Mouse (Mus musculus): ENCODE measurements around the gene Ifna4. TPM values are rescaled to one million over a fixed set of nuclear protein-coding genes. Genes with fewer than 3 reads are reported as not detected.
A peak's percentile ranks its signal among the peaks of the same experiment; 100 is the strongest.
"Not testable (repeated sequence)": the region's sequence is repeated elsewhere in the genome, so short reads cannot be mapped to it uniquely, and the experiment has no call there.

The Ifna4 gene
- polyA plus RNA-seq, 1 experiment from 2014 or later = not detected

- not testable (repeated sequence) for H3K36me3 ChIP-seq; H3K4me3 ChIP-seq; H3K4me1 ChIP-seq; ATAC-seq; H3K4me2 ChIP-seq; H3K27me3 ChIP-seq (replicated peaks); H3K27ac ChIP-seq; H3K9me3 ChIP-seq (replicated peaks); H3K9ac ChIP-seq
- WGBS (ENCODE audit: insufficient replicate concordance) = 53% methylated on average over 1 of the region's 1 CpGs
Measured at GRCm38 (mm10) chr4:88835225-88835624, 6.4 kb upstream of the Ifna4 start, which contains the start of gene Ifna5. TSS of gene Ifna5 (plus strand) at chr4:88835525.

GRCm38 (mm10) chr4:88838828-88839227, 2.8 kb upstream of the Ifna4 start:
- H3K36me3 ChIP-seq = no peaks in the 10 kb centered on the region
- H3K9ac ChIP-seq = no peak overlapping the region
- 0 out of 2 replicates have a peak, but pooled peaks cover 8% of the 10 kb centered on the region for H3K27me3 ChIP-seq (replicated peaks)
- 28% methylated on average over 3 of the region's 3 CpGs for WGBS (ENCODE audit: insufficient replicate concordance)
- H3K27ac ChIP-seq = no peak overlapping the region
- no peak for ATAC-seq
- no peak overlapping the region for H3K4me2 ChIP-seq
- H3K9me3 ChIP-seq (replicated peaks) = no peaks in the 10 kb centered on the region
- H3K4me1 ChIP-seq = no peaks in the 10 kb centered on the region
- H3K4me3 ChIP-seq = no peak overlapping the region

DNA sequence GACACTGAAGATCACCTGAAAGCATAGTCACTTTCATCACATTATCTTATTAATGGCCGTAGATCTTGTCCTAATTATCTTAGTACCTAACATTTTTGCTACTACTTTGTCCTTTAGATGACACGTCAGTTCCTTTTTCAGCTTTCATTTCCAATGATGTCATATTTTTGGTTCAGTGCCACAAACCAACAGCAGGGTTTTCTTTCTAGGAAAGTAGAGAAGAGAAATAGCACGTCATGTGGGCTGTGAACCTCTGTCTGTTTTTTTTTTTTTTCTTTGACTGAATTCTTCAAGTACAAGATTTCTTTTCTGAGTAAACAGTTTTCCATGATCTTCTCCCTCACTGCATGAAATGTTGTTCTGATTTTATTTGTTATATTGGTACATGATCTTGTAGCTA, 1.6 kb upstream of the Ifna4 start:
- Histone ChIP-seq H3K27ac (no peak overlapping the region), H3K9ac (no peak overlapping the region), H3K4me3 (no peak overlapping the region), H3K4me1 (no peaks in the 10 kb centered on the region), H3K36me3 (no peaks in the 10 kb centered on the region), H3K4me2 (no peak overlapping the region), H3K9me3 (replicated peaks) (no peaks in the 10 kb centered on the region), H3K27me3 (replicated peaks) (0 out of 2 replicates have a peak, but pooled peaks cover 8% of the 10 kb centered on the region)
- ATAC-seq = no peak
- WGBS (ENCODE audit: insufficient replicate concordance) = 46% methylated on average over 3 of the region's 3 CpGs

- H3K27me3 ChIP-seq (replicated peaks) = 0 out of 2 replicates have a peak, but pooled peaks cover 8% of the 10 kb centered on the region
- no peak for ATAC-seq
- 21% methylated on average over 2 of the region's 2 CpGs for WGBS (ENCODE audit: insufficient replicate concordance)
- no peak overlapping the region for H3K27ac ChIP-seq
- no peaks in the 10 kb centered on the region for H3K9me3 ChIP-seq (replicated peaks)
- no peaks in the 10 kb centered on the region for H3K36me3 ChIP-seq
- H3K4me1 ChIP-seq = no peaks in the 10 kb centered on the region
- H3K4me2 ChIP-seq = no peak overlapping the region
- H3K4me3 ChIP-seq = no peak overlapping the region
- no peak overlapping the region for H3K9ac ChIP-seq
Measured at GRCm38 (mm10) chr4:88845334-88845733, 3.7 kb downstream of the Ifna4 start.

DNA sequence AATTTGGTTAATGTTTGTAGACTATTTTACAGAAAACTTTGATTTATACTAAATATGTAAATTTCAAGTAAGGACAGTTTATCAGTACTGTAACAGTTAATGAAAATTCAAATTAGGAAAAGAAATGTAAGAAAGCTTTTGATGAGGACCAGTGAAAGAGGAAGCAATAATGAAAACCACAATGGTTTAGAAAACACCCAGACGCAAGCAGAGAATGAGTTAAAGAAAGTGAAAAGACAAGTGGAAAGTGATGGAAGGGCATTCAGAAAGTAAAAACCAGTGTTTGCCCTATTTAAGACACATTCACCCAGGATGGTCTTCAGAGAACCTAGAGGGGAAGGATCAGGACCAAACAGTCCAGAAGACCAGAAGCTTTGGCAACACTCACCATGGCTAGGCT, 8.0 kb downstream of the Ifna4 start, which contains the start of gene Ifna1:
TSS of gene Ifna1 (plus strand) at position 390 of the 400 bp plus-strand sequence.
- Histone ChIP-seq H3K4me2 (no peak within 1 kb of the TSS), H3K36me3 (no peaks in the 10 kb centered on the region), H3K9me3 (replicated peaks) (no peaks in the 10 kb centered on the region), H3K4me3 (no peak within 1 kb of the TSS), H3K4me1 (no peaks in the 10 kb centered on the region), H3K9ac (no peak within 1 kb of the TSS), H3K27ac (no peak within 1 kb of the TSS), H3K27me3 (replicated peaks) (peaks cover 4% of the 10 kb centered on the region; the same call in 1 of the 2 replicates)
- ATAC-seq = no peak
- WGBS (ENCODE audit: insufficient replicate concordance) = 25% methylated on average over 1 of the region's 1 CpGs

GRCm38 (mm10) chr4:88851026-88851763, 9.5 kb downstream of the Ifna4 start:
- 56% methylated on average over 4 of the region's 4 CpGs for WGBS (ENCODE audit: insufficient replicate concordance)
- Histone ChIP-seq H3K27ac (no peak overlapping the region), H3K4me3 (no peak overlapping the region), H3K36me3 (no peaks in the 10 kb centered on the region), H3K4me1 (no peaks in the 10 kb centered on the region), H3K9me3 (replicated peaks) (no peaks in the 10 kb centered on the region), H3K9ac (no peak overlapping the region), H3K4me2 (no peak overlapping the region), H3K27me3 (replicated peaks) (peaks cover 4% of the 10 kb centered on the region; the same call in 1 of the 2 replicates)
- ATAC-seq = no peak

DNA sequence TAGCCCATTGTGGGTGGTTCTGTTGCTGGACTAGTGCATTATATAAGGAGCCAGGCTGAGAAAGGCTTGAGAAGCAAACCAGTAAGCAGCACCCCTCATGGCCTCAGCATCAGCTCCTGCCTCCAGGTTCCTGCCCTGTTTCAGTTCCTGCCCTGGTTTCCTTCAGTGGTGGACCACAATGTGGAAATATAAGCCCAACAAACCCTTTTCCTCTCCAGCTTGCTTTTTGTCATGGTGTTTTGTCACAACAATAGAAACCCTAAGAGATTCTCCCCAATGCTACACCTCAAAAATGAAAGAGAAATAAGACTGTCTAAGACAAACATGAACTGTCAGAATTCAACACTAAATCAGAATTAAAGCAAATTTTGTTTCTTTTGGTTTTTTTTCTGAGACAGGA, 17.6 kb downstream of the Ifna4 start:
- H3K9me3 ChIP-seq (replicated peaks) = no peaks in the 10 kb centered on the region
- ATAC-seq = no peak
- no peak overlapping the region for H3K9ac ChIP-seq
- H3K27me3 ChIP-seq (replicated peaks) = peaks cover 22% of the 10 kb centered on the region
- H3K4me3 ChIP-seq = no peak overlapping the region
- no peaks in the 10 kb centered on the region for H3K36me3 ChIP-seq
- H3K4me2 ChIP-seq = no peak overlapping the region
- no peak overlapping the region for H3K27ac ChIP-seq
- H3K4me1 ChIP-seq = no peaks in the 10 kb centered on the region; the same call in 1 of the 2 replicates

DNA sequence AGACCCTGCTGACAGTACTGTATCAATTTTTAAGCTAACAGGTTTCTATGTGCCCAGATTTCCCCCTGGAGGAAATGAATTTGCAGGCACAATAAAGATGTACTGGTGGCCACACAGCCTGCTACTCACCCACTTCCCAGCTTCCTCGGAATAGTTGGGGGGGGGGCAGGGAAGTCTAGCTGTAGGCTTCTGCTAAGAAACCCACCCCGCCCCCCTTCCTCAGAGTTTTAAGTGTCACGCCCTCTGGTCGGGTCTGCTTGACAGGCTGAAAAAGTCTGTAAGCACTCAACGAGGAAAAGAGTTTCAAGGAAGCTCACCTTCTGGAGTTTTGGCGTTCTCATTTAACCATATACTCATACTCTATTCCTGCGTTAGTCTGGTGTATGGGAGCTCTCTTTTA, 21.6 kb downstream of the Ifna4 start:
- Histone ChIP-seq H3K4me3 (no peak overlapping the region), H3K9me3 (replicated peaks) (no peaks in the 10 kb centered on the region), H3K27ac (no peak overlapping the region), H3K36me3 (no peaks in the 10 kb centered on the region), H3K27me3 (replicated peaks) (peaks cover 32% of the 10 kb centered on the region), H3K9ac (no peak overlapping the region), H3K4me1 (peaks cover 19% of the 10 kb centered on the region), H3K4me2 (no peak overlapping the region)
- WGBS (ENCODE audit: insufficient replicate concordance) = 22% methylated on average over 7 of the region's 7 CpGs
- ATAC-seq = no peak

DNA sequence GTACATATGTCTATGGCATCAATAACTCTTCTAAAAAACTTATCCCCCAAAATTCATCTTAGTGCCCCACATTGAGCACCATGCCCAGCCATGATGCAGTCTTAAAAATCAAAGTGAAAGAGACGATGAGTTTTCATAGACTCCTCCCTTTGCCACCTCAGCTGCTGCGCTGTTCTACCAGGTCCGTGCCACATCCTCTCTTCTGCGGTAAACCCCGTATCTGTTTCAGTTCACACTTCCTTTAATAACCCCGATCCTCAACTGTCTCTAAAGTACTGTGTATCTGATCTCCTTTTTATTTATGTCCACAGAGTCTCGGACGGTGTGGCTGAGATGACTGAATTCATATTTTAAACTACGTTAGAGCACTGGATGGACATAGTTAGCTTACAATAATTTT, 22.9 kb downstream of the Ifna4 start:
- peak overlapping the region; percentile 51; the same call in 1 of the 2 replicates for H3K27ac ChIP-seq
- no peaks in the 10 kb centered on the region for H3K9me3 ChIP-seq (replicated peaks)
- WGBS (ENCODE audit: insufficient replicate concordance) = 15% methylated on average over 9 of the region's 9 CpGs
- H3K4me2 ChIP-seq = peak overlapping the region; percentile 44
- H3K36me3 ChIP-seq = no peaks in the 10 kb centered on the region
- H3K9ac ChIP-seq = no peak overlapping the region
- H3K4me3 ChIP-seq = 0 out of 2 replicates have a peak overlapping the region, but pooled peaks have one; percentile 3
- H3K27me3 ChIP-seq (replicated peaks) = peaks cover 32% of the 10 kb centered on the region
- H3K4me1 ChIP-seq = peaks cover 23% of the 10 kb centered on the region
- ATAC-seq = 0 out of 2 replicates have a peak, but pooled peaks have one; percentile 30

GRCm38 (mm10) chr4:88865011-88865569, 23.4 kb downstream of the Ifna4 start:
- Histone ChIP-seq H3K4me3 (no peak overlapping the region), H3K9ac (no peak overlapping the region), H3K36me3 (no peaks in the 10 kb centered on the region), H3K27me3 (replicated peaks) (peaks cover 32% of the 10 kb centered on the region), H3K4me2 (peak overlapping the region; percentile 44; the same call in 1 of the 2 replicates), H3K27ac (peak overlapping the region; percentile 51; the same call in 1 of the 2 replicates), H3K9me3 (replicated peaks) (no peaks in the 10 kb centered on the region), H3K4me1 (peaks cover 23% of the 10 kb centered on the region)
- ATAC-seq = no peak
- 18% methylated on average over 6 of the region's 6 CpGs for WGBS (ENCODE audit: insufficient replicate concordance)

DNA sequence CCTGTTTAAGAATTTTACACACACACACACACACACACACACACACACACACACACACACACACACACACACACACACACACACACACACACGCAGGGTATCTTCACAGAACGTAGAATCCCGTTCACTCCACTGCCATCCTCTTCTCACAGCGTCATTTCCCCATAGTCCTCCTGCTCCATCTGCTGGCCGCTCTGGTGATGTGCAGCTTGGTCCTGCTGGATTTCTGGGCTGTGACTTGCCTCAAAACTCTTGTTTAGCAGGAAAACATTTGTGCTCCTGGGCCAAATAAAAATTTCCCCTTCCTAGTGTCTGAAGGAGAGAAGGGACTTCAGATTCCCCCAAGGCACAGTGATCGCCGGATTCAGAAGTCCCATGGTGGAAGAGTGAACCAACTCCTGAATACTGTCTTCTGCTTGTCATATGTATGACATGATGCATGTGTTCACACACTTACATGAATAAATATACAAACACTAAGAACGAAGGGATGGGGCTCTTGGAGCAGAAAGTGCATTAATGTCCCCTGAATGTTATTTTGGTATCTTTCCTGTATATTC, 25.8 kb downstream of the Ifna4 start:
- Histone ChIP-seq H3K27ac (no peak overlapping the region), H3K4me2 (peak overlapping the region; percentile 92), H3K9ac (peak overlapping the region; percentile 72), H3K4me1 (peaks cover 23% of the 10 kb centered on the region), H3K27me3 (replicated peaks) (peaks cover 28% of the 10 kb centered on the region), H3K36me3 (no peaks in the 10 kb centered on the region), H3K4me3 (peak overlapping the region; percentile 70), H3K9me3 (replicated peaks) (no peaks in the 10 kb centered on the region)
- ATAC-seq = peak; percentile 60
- 2% methylated on average over 8 of the region's 8 CpGs for WGBS (ENCODE audit: insufficient replicate concordance)
